Comparison of ENCODE assay signal across 13 mouse cellular contexts in genomic region chr9:114960043-114960789, GRCm38 (mm10). TPM values are rescaled to one million over a fixed set of nuclear protein-coding genes. Genes with fewer than 3 reads are reported as not detected.
A peak's percentile ranks its signal among the peaks of the same experiment; 100 is the strongest.
DNase-seq lines count a peak whose midpoint lies in the region; ATAC-seq and TF ChIP-seq lines count a peak whose summit lies in the region.
"Had no signal": no experiment of that assay in that cellular context is flagged by ENCODE, and none has a peak within 500 bp of the region (broad histone marks: within the 10 kb centered on the region; RNA-seq: fewer than 3 reads in every experiment).

No protein-coding gene starts in this region.

- 57% methylated on average over 4 of the region's 4 CpGs for WGBS in lung, adult 2 months

- H3K4me1 ChIP-seq in lung, adult 2 months (ENCODE audit: control insufficient read depth, insufficient read depth, low read length), result no peaks in the 10 kb centered on the region
- H3K4me1 ChIP-seq: hindbrain, embryonic 12.5 days had no signal

- no peak for TF ChIP-seq CTCF in lung, adult 2 months (IDR thresholded peaks at IDR 0.05; ENCODE audit: insufficient read depth, low read length)

- 0 out of 2 replicates have a peak, but pooled peaks have one; percentile 26 for ATAC-seq in cerebellum, adult (ENCODE audit: insufficient number of reproducible peaks, low FRiP score, low TSS enrichment)
- peak; percentile 31 for ATAC-seq in megakaryocyte, adult 5-6 weeks (ENCODE audit: poor library complexity, severe bottlenecking)

- H3K4me3 ChIP-seq in lung, adult 2 months (replicated peaks; ENCODE audit: extremely low read depth, low read depth, low read length), result no peak overlapping the region
- H3K4me3 ChIP-seq: erythroblast, embryonic 14.5 days; hindbrain, embryonic 12.5 days had no signal

- no peak for TF ChIP-seq POLR2A in lung, adult 2 months (IDR thresholded peaks at IDR 0.05; ENCODE audit: borderline replicate concordance, extremely low read depth, low read depth, low read length)

- no peak for DNase-seq in cerebellum, adult 8-10 months
- peak; percentile 34 for DNase-seq in brain, adult 2 months (ENCODE audit: low read depth, low spot score)
- peak; percentile 27 to 41 for DNase-seq in heart, adult 9 months (ENCODE audit: low spot score in 2 of 2)
- DNase-seq in lung, adult 2 months, result no peak
- no peak for DNase-seq in cerebellum, postnatal 36 days
- no peak for DNase-seq in layer of hippocampus, adult 8-10 months (ENCODE audit: low spot score in 2 of 2)
- DNase-seq: lung, postnatal 14 days; midbrain, embryonic 14.5 days; right cerebral cortex, adult 18-20 months had no signal

RNA-seq across cellular contexts. Expression of gene Osbpl10, which starts 18.2 kb away (rescaled TPM):
- not detected in 2 replicates for total RNA-seq in megakaryocyte, adult 5-6 weeks (2015)
- not detected in 2 replicates for total RNA-seq in megakaryocyte, adult 5-6 weeks (2017)
- polyA plus RNA-seq in lung, adult 2 months (2012; rRNA removed), result 6.4 and 7.1 TPM in 2 replicates
- total RNA-seq in layer of hippocampus, adult 8-10 months (2022), result 10 to 100 TPM; 19.5 to 29.8 (median 23.5) TPM
- polyA plus RNA-seq: erythroblast, embryonic 14.5 days had no signal

RNA-seq across cellular contexts. Expression of gene Rps27rt, which starts 22.3 kb away (rescaled TPM):
- total RNA-seq in megakaryocyte, adult 5-6 weeks (2015), result 188 and 220 TPM in 2 replicates
- 116 and 127 TPM in 2 replicates for total RNA-seq in megakaryocyte, adult 5-6 weeks (2017)
- polyA plus RNA-seq in lung, adult 2 months (2012; rRNA removed), result 24.1 and 30.5 TPM in 2 replicates
- total RNA-seq in layer of hippocampus, adult 8-10 months (2022), result 10 to 100 TPM; 12.1 to 53.7 (median 21.9) TPM
- polyA plus RNA-seq: erythroblast, embryonic 14.5 days had no signal

RNA-seq across cellular contexts. Expression of gene Gpd1l, which starts 26.4 kb away (rescaled TPM):
- 14.5 and 19.4 TPM in 2 replicates for total RNA-seq in megakaryocyte, adult 5-6 weeks (2015)
- total RNA-seq in megakaryocyte, adult 5-6 weeks (2017), result 21.8 and 22.5 TPM in 2 replicates
- polyA plus RNA-seq in lung, adult 2 months (2012; rRNA removed), result 20.0 and 27.3 TPM in 2 replicates
- total RNA-seq in layer of hippocampus, adult 8-10 months (2022), result 10 to 100 TPM; 69.4 to 87.5 (median 76.5) TPM

Comparison
In these comparisons a context has a peak if more than half of its experiments do, and no peak if none do; other contexts are left out.
1. DNase-seq: peak in brain, adult 2 months (single experiment) and heart, adult 9 months (2 of 2); none in cerebellum, adult 8-10 months (single experiment), lung, adult 2 months (single experiment), cerebellum, postnatal 36 days (0 of 2) and layer of hippocampus, adult 8-10 months (0 of 2).
2. RNA of gene Osbpl10, which starts 18.2 kb away (total RNA-seq): 19.5 to 29.8 TPM in layer of hippocampus, adult 8-10 months; not detected in megakaryocyte, adult 5-6 weeks; every median in the first group is over 10 times any median in the second.